Mouse (Mus musculus) forebrain, embryonic 16.5 days (tissue): Measurements from ENCODE around the gene Gm20814. TPM values are rescaled to one million over a fixed set of nuclear protein-coding genes. Genes with fewer than 3 reads are reported as not detected.
"Not testable (repeated sequence)": the region's sequence is repeated elsewhere in the genome, so short reads cannot be mapped to it uniquely, and the experiment has no call there.

Experiments used
- ATAC-seq: fragments of 200-750 bp; cut with Nextera tagmentation; 2 replicates; pipeline ENCODE4 v1.8.0; 2017; ENCODE audit warnings: mild to moderate bottlenecking, moderate library complexity
- H3K27ac ChIP-seq: fragments of 300-500 bp; sonication (generic); 2 replicates; pipeline ENCODE4 v1.5.1; 2014; ENCODE audit warnings: low read length, control low read depth
- H3K27me3 ChIP-seq: fragments of 300-500 bp; sonication (generic); replicated peaks from 2 replicates; pipeline ENCODE4 v1.6.1; 2014; ENCODE audit warnings: low read length; ENCODE audit not compliant: control insufficient read depth, insufficient read depth
- H3K36me3 ChIP-seq: fragments of 300-500 bp; sonication (generic); 2 replicates; pipeline ENCODE4 v1.6.1; 2014; ENCODE audit not compliant: control insufficient read depth, insufficient read depth
- H3K4me1 ChIP-seq: fragments of 300-500 bp; sonication (generic); replicated peaks from 2 replicates; pipeline ENCODE4 v1.6.1; 2014; ENCODE audit warnings: low read length; ENCODE audit not compliant: control insufficient read depth, insufficient read depth
- H3K4me2 ChIP-seq: fragments of 300-500 bp; sonication (generic); 2 replicates; pipeline ENCODE4 v1.6.1; 2014; ENCODE audit warnings: mild to moderate bottlenecking, low read length, control low read depth
- H3K4me3 ChIP-seq: fragments of 300-500 bp; sonication (generic); replicated peaks from 2 replicates; pipeline ENCODE4 v1.5.1; 2014; ENCODE audit warnings: mild to moderate bottlenecking, low read length, control low read depth
- H3K9ac ChIP-seq: fragments of 300-500 bp; sonication (generic); replicated peaks from 2 replicates; pipeline ENCODE4 v1.6.1; 2014; ENCODE audit warnings: low read depth, low read length, control low read depth
- H3K9me3 ChIP-seq: fragments of 300-500 bp; sonication (generic); 2 replicates; pipeline ENCODE4 v1.6.1; 2016; ENCODE audit warnings: low read length; ENCODE audit not compliant: control insufficient read depth
- WGBS: fragments of 180-500 bp; shearing (Covaris S2); extraction: QIAGEN DNeasy Blood & Tissue Kit; methylation state at CpG from one replicate; pipeline ENCODE4 v1.1.7; 2014; 5-methylcytosine and 5-hydroxymethylcytosine counted together
- polyA plus RNA-seq: library from polyadenylated mRNA; unstranded; fragments of >200 nt; fragmentation: Nextera tagmentation; extraction: Ambion mirVana; gene quantifications from 2 replicates; pipeline ENCODE4 v1.2.1, GENCODE M21; 2015

The Gm20814 gene
- polyA plus RNA-seq = not detected in 2 replicates

DNA sequence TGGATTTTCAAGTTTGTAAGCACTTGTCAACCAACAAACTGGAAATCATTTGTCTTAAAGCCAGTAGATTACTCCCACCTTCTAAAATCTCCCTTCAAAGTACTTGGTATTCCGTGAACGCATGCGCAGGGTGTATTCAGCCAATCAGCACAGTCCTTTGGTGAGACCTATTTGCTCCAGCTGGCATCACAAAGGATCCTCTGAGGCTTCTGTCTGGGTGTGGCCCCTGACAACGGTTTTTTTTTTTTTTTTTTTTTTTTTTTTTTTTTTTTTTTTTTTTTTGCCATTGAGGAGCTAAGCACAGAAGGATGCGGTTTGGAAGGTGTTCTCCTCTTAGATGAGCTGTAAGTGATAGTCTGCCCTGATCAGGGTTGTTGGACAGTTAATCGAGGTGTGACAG lies at the start of gene Gm20814:
TSS of gene Gm20814 (plus strand) at position 301 of the 400 bp plus-strand sequence.
- H3K4me2 ChIP-seq, H3K27me3 ChIP-seq, H3K36me3 ChIP-seq, H3K9me3 ChIP-seq, ATAC-seq, H3K27ac ChIP-seq, H3K9ac ChIP-seq, H3K4me3 ChIP-seq, H3K4me1 ChIP-seq: not testable (repeated sequence)
- WGBS = no CpG with 5 or more reads among the region's 6 CpGs
